In genomic region chr11:29747365-29747764, GRCm38 (mm10) we compare ENCODE assay signal across 22 mouse cellular contexts.
"Had no signal": no experiment of that assay in that cellular context is flagged by ENCODE, and none has a peak within 500 bp of the region (broad histone marks: within the 10 kb centered on the region; RNA-seq: fewer than 3 reads in every experiment).

No protein-coding gene starts in this region.

- H3K9ac ChIP-seq: limb, embryonic 13.5 days; liver, embryonic 12.5 days; liver, embryonic 15.5 days; lung, embryonic 15.5 days; midbrain, embryonic 13.5 days; stomach, embryonic 15.5 days had no signal

- H3K27ac ChIP-seq: kidney, postnatal 0 days; limb, embryonic 10.5 days; limb, embryonic 13.5 days; liver, embryonic 12.5 days; liver, embryonic 15.5 days; lung, embryonic 15.5 days; midbrain, embryonic 10.5 days; midbrain, embryonic 13.5 days; stomach, embryonic 15.5 days had no signal

- H3K4me3 ChIP-seq: limb, embryonic 10.5 days; limb, embryonic 13.5 days; liver, embryonic 12.5 days; liver, embryonic 15.5 days; lung, embryonic 15.5 days; megakaryocyte, embryonic 14.5 days; midbrain, embryonic 10.5 days; midbrain, embryonic 13.5 days; stomach, embryonic 15.5 days had no signal

- DNase-seq: kidney, adult 2 months; kidney, postnatal 25 days; liver; lung, adult 18-20 months; lung, postnatal 10 days; lung, postnatal 36 days; right cerebral cortex, postnatal 25 days; spleen, adult 18-20 months; thymus, adult 18-20 months; thymus, postnatal 36 days had no signal

- ATAC-seq: intestine, postnatal 0 days; liver, embryonic 12.5 days; midbrain, embryonic 13.5 days; midbrain, embryonic 16.5 days had no signal

- H3K27me3 ChIP-seq: limb, embryonic 13.5 days; liver, embryonic 12.5 days; liver, embryonic 15.5 days; lung, embryonic 15.5 days; megakaryocyte, embryonic 14.5 days; midbrain, embryonic 13.5 days; stomach, embryonic 15.5 days had no signal

- H3K9me3 ChIP-seq: limb, embryonic 10.5 days; limb, embryonic 13.5 days; liver, embryonic 12.5 days; liver, embryonic 15.5 days; lung, embryonic 15.5 days; megakaryocyte, embryonic 14.5 days; midbrain, embryonic 10.5 days; midbrain, embryonic 13.5 days; stomach, embryonic 15.5 days had no signal

- H3K4me1 ChIP-seq: limb, embryonic 10.5 days; limb, embryonic 13.5 days; liver, embryonic 12.5 days; liver, embryonic 15.5 days; lung, embryonic 15.5 days; megakaryocyte, embryonic 14.5 days; midbrain, embryonic 10.5 days; midbrain, embryonic 13.5 days; stomach, embryonic 15.5 days had no signal

- H3K4me2 ChIP-seq: limb, embryonic 13.5 days; liver, embryonic 12.5 days; liver, embryonic 15.5 days; lung, embryonic 15.5 days; midbrain, embryonic 13.5 days; stomach, embryonic 15.5 days had no signal
